Mouse (Mus musculus): ENCODE data around the gene Sun5. TPM values are rescaled to one million over a fixed set of nuclear protein-coding genes. Genes with fewer than 3 reads are reported as not detected.
"Not testable (repeated sequence)": the region's sequence is repeated elsewhere in the genome, so short reads cannot be mapped to it uniquely, and the experiment has no call there.

Sun5 gene
- polyA plus RNA-seq, 1 experiment from 2014 or later = not detected

- WGBS = 66% methylated on average over 6 of the region's 6 CpGs
- no peaks in the 10 kb centered on the region for H3K27me3 ChIP-seq
- no peaks in the 10 kb centered on the region for H3K4me1 ChIP-seq
- no peak overlapping the region for H3K4me2 ChIP-seq
- no peak for ATAC-seq (ENCODE audit: insufficient number of reproducible peaks, insufficient read depth, low FRiP score, low TSS enrichment, low read depth)
- H3K9ac ChIP-seq = no peak overlapping the region
- no peak overlapping the region for H3K4me3 ChIP-seq
- H3K36me3 ChIP-seq = no peaks in the 10 kb centered on the region
- no peak overlapping the region for H3K27ac ChIP-seq
- H3K9me3 ChIP-seq = no peaks in the 10 kb centered on the region
Measured at GRCm38 (mm10) chr2:153808841-153809240, 62.0 kb downstream of the Sun5 start.

GRCm38 (mm10) chr2:153808146-153808545 lies 62.7 kb downstream of the Sun5 start:
- ATAC-seq (ENCODE audit: insufficient number of reproducible peaks, insufficient read depth, low FRiP score, low TSS enrichment, low read depth) = no peak
- H3K4me2 ChIP-seq = no peak overlapping the region
- no peaks in the 10 kb centered on the region for H3K4me1 ChIP-seq
- 77% methylated on average over 8 of the region's 8 CpGs for WGBS
- no peaks in the 10 kb centered on the region for H3K27me3 ChIP-seq
- no peaks in the 10 kb centered on the region for H3K9me3 ChIP-seq
- no peaks in the 10 kb centered on the region for H3K36me3 ChIP-seq
- H3K9ac ChIP-seq = no peak overlapping the region
- H3K27ac ChIP-seq = no peak overlapping the region
- no peak overlapping the region for H3K4me3 ChIP-seq

GRCm38 (mm10) chr2:153807464-153807863 lies 63.4 kb downstream of the Sun5 start:
- H3K4me2 ChIP-seq; H3K9ac ChIP-seq; H3K9me3 ChIP-seq; ATAC-seq (ENCODE audit: insufficient number of reproducible peaks, insufficient read depth, low FRiP score, low TSS enrichment, low read depth); H3K27me3 ChIP-seq; H3K4me1 ChIP-seq; H3K4me3 ChIP-seq; H3K27ac ChIP-seq; H3K36me3 ChIP-seq: not testable (repeated sequence)

Other genes with a start within 250 kb of the Sun5 start
- gene Commd7, start 238.3 kb downstream of the Sun5 start, polyA plus RNA-seq (2015; fragmentation: Nextera tagmentation; extraction: Ambion mirVana) = 74.6 and 82.1 TPM in 2 replicates
- gene Dnmt3b, start 221.6 kb downstream of the Sun5 start, polyA plus RNA-seq (2015; fragmentation: Nextera tagmentation; extraction: Ambion mirVana) = 10.2 and 10.7 TPM in 2 replicates
- not detected in 2 replicates for gene Dnmt3c, start 174.4 kb downstream of the Sun5 start, polyA plus RNA-seq (2015; fragmentation: Nextera tagmentation; extraction: Ambion mirVana)
- gene Mapre1, start 129.8 kb downstream of the Sun5 start, polyA plus RNA-seq (2015; fragmentation: Nextera tagmentation; extraction: Ambion mirVana) = 225 and 230 TPM in 2 replicates
- not detected in 2 replicates for gene Efcab8, start 91.2 kb downstream of the Sun5 start, polyA plus RNA-seq (2015; fragmentation: Nextera tagmentation; extraction: Ambion mirVana)
- not detected in 2 replicates for gene Bpifb2, start 4.0 kb upstream of the Sun5 start, polyA plus RNA-seq (2015; fragmentation: Nextera tagmentation; extraction: Ambion mirVana)
- gene Bpifb6, start 29.3 kb upstream of the Sun5 start, polyA plus RNA-seq (2015; fragmentation: Nextera tagmentation; extraction: Ambion mirVana) = not detected in 2 replicates
- gene Bpifb3, start 47.1 kb upstream of the Sun5 start, polyA plus RNA-seq (2015; fragmentation: Nextera tagmentation; extraction: Ambion mirVana) = not detected in 2 replicates
- gene Bpifb4, start 67.1 kb upstream of the Sun5 start, polyA plus RNA-seq (2015; fragmentation: Nextera tagmentation; extraction: Ambion mirVana) = not detected in 2 replicates
- gene Bpifa6, start 103.9 kb upstream of the Sun5 start, polyA plus RNA-seq (2015; fragmentation: Nextera tagmentation; extraction: Ambion mirVana) = not detected in 2 replicates
- not detected in 2 replicates for gene Bpifa2, start 137.2 kb upstream of the Sun5 start, polyA plus RNA-seq (2015; fragmentation: Nextera tagmentation; extraction: Ambion mirVana)